Mouse (Mus musculus): Measurements from ENCODE around the gene Mlkl. TPM values are rescaled to one million over a fixed set of nuclear protein-coding genes. Genes with fewer than 3 reads are reported as not detected.

The Mlkl gene
- total RNA-seq, 2 experiments from 2014 or later, result 12.8 to 13.4 TPM

Other genes starting within 250 kb of the Mlkl start
- gene Clec18a, start 245.8 kb downstream of the Mlkl start, total RNA-seq (2021), result 10 to 100 TPM in 1 of 2 experiments, under 1 TPM in 1; 0.23 to 15.9 TPM
- gene Pdpr, start 243.5 kb downstream of the Mlkl start, total RNA-seq (2021), result 10 to 100 TPM; 40.0 to 40.7 TPM
- gene Glg1, start 79.0 kb downstream of the Mlkl start, total RNA-seq (2021), result 100 to 1,000 TPM; 127 to 138 TPM
- gene Rfwd3, start 38.0 kb downstream of the Mlkl start, total RNA-seq (2021), result 10 to 100 TPM; 78.9 to 79.4 TPM
- under 1 TPM; 0.25 to 0.95 TPM for gene Fa2h, start 55.6 kb upstream of the Mlkl start, total RNA-seq (2021)
- gene Wdr59, start 183.9 kb upstream of the Mlkl start, total RNA-seq (2021), result 10 to 100 TPM; 16.1 to 16.4 TPM
- gene Znrf1, start 197.9 kb upstream of the Mlkl start, total RNA-seq (2021), result 10 to 100 TPM; 69.8 to 76.9 TPM